Mouse (Mus musculus) hindbrain, embryonic 14.5 days (tissue): ENCODE results near the gene 1700092M07Rik. TPM values are rescaled to one million over a fixed set of nuclear protein-coding genes. Genes with fewer than 3 reads are reported as not detected.

Source experiments
- ATAC-seq: fragments of 200-750 bp; cut with Nextera tagmentation; 2 replicates; pipeline ENCODE4 v1.8.0; 2017; ENCODE audit warnings: moderate number of reproducible peaks, mild to moderate bottlenecking, moderate TSS enrichment, moderate library complexity; ENCODE audit not compliant: low FRiP score
- DNase-seq: peaks from one replicate; pipeline ENCODE4 v3.0.0-alpha.2; 2015; ENCODE audit warnings: low spot score
- H3K27ac ChIP-seq: fragments of 300-500 bp; sonication (generic); 2 replicates; pipeline ENCODE4 v1.5.1; 2014; ENCODE audit warnings: mild to moderate bottlenecking, moderate library complexity
- H3K27me3 ChIP-seq: fragments of 300-500 bp; sonication (generic); 2 replicates; pipeline ENCODE4 v1.6.1; 2014; ENCODE audit warnings: mild to moderate bottlenecking, low read length, mixed read lengths; ENCODE audit not compliant: control insufficient read depth, insufficient read depth
- H3K36me3 ChIP-seq: fragments of 300-500 bp; sonication (generic); replicated peaks from 2 replicates; pipeline ENCODE4 v1.6.1; 2014; ENCODE audit not compliant: control insufficient read depth, insufficient read depth
- H3K4me1 ChIP-seq: fragments of 300-500 bp; sonication (generic); replicated peaks from 2 replicates; pipeline ENCODE4 v1.6.1; 2014; ENCODE audit warnings: antibody characterized with exemption, low read length, mixed read lengths; ENCODE audit not compliant: control insufficient read depth, insufficient read depth
- H3K4me2 ChIP-seq: fragments of 300-500 bp; sonication (generic); replicated peaks from 2 replicates; pipeline ENCODE4 v1.6.1; 2014; ENCODE audit warnings: mild to moderate bottlenecking, moderate library complexity
- H3K4me3 ChIP-seq: fragments of 300-500 bp; sonication (generic); replicated peaks from 2 replicates; pipeline ENCODE4 v1.5.1; 2014; ENCODE audit warnings: mild to moderate bottlenecking, low read length
- H3K9ac ChIP-seq: fragments of 300-500 bp; sonication (generic); 2 replicates; pipeline ENCODE4 v1.6.1; 2014
- H3K9me3 ChIP-seq: fragments of 300-500 bp; sonication (generic); 2 replicates; pipeline ENCODE4 v1.6.1; 2016; ENCODE audit warnings: low read length; ENCODE audit not compliant: control insufficient read depth
- WGBS: fragments of 180-500 bp; shearing (Covaris S2); extraction: QIAGEN DNeasy Blood & Tissue Kit; methylation state at CpG from one replicate; pipeline ENCODE4 v1.1.7; 2014; 5-methylcytosine and 5-hydroxymethylcytosine counted together
- polyA plus RNA-seq: library from polyadenylated mRNA; unstranded; fragments of >200 nt; fragmentation: Nextera tagmentation; extraction: Ambion mirVana; gene quantifications from 2 replicates; pipeline ENCODE4 v1.2.1, GENCODE M21; 2014

1700092M07Rik gene
- polyA plus RNA-seq, result 0.84 and 0.90 TPM in 2 replicates

DNA sequence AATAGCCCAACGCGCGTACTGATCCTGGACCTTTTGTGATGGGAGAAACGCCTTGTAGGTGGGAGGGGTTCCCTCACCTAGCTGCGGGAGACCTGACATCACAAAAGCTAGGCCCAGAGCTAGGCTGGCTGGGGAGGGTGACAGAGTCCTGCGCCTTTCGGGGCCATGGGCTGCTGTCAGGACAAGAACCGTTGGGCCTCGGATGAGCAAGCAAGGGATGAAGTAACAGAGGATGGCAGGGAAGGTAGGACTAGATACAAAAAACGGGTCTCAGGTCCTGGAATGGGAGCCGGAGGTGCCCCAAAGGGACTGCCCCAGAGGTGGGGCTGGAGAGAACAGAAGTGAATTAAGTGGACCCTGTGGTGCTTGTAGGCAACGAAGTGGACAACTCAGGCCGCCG lies at the start of gene 1700092M07Rik:
1700092M07Rik (plus strand) TSS at position 116 of the 400 bp plus-strand sequence.
- ATAC-seq, result peak; percentile 16; the same call in 1 of the 2 replicates
- Histone ChIP-seq H3K4me1 (peaks cover 25% of the 10 kb centered on the region), H3K27me3 (no peaks in the 10 kb centered on the region), H3K36me3 (peaks cover 58% of the 10 kb centered on the region), H3K4me3 (peak within 1 kb of the TSS; percentile 75), H3K27ac (peak within 1 kb of the TSS; percentile 94), H3K9me3 (no peaks in the 10 kb centered on the region), H3K4me2 (peak within 1 kb of the TSS; percentile 98), H3K9ac (peak within 1 kb of the TSS; percentile 89)
- no peak for DNase-seq
- WGBS, result 71% methylated on average over 14 of the region's 14 CpGs

DNA sequence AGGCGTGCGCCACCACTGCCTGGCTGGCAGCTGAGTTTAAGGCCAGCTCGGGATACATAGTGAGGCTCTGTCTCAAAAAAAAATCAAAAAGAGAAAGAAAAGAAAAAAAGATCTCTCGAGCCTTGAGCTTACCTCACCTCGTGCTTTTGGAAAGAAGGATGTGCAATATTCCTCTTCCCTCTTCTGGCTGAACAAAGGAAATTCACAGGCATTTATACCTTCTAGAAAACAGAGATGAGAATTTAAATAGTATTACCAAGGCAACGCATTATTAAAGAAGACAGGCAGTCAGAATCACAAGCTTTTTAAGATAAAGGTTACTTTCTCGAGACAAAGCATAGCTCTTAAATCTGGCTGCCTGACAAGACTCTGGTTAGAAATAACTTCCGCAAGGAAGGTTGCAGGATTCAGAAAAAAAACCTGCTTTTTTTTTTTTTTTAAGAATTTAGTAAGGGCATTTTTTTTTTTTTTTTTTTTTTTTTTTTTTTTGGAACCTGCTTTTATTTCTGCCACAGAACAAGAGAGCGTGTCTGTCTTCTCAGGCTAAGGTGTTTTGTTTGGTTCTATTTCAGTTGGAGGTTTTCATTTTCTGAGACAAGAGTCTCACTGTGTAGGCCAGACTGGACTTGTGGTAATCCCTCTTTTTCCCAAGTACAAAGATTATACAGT lies 48.5 kb upstream of the 1700092M07Rik start:
- 52% methylated on average over 9 of the region's 9 CpGs for WGBS

DNA sequence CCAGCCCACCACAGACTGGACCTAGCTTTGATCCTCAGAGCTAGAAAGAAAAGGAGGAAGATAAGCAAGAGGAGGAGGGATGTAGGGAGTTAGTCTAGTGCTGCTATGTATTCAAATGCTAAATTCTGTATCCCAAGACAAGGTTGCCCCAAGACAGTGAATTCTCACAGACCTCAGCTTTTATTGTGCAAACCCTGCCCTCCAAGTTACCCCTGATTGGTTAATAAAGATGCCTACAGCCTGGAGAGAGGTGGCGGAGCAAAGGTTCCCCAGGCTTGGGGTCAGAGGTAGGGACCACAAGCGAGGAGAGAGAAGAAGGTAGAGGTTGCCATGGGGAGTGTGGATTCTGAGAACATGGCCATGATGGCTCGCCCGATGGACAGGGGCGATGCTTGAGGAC lies 47.8 kb upstream of the 1700092M07Rik start:
- no peak overlapping the region for H3K4me2 ChIP-seq
- DNase-seq (no peak), ATAC-seq (no peak)
- no peaks in the 10 kb centered on the region for H3K27me3 ChIP-seq
- H3K9ac ChIP-seq, result no peak overlapping the region
- H3K36me3 ChIP-seq, result no peaks in the 10 kb centered on the region
- 55% methylated on average over 5 of the region's 5 CpGs for WGBS
- no peaks in the 10 kb centered on the region for H3K9me3 ChIP-seq
- 0 out of 2 replicates have a peak, but pooled peaks cover 3% of the 10 kb centered on the region for H3K4me1 ChIP-seq
- H3K4me3 ChIP-seq, result no peak overlapping the region
- H3K27ac ChIP-seq, result no peak overlapping the region

More for the DNA sequence above, 48.5 kb upstream of the 1700092M07Rik start:
- Histone ChIP-seq H3K27ac (no peak overlapping the region), H3K9ac (no peak overlapping the region), H3K36me3 (no peaks in the 10 kb centered on the region), H3K4me1 (0 out of 2 replicates have a peak, but pooled peaks cover 3% of the 10 kb centered on the region), H3K27me3 (no peaks in the 10 kb centered on the region), H3K9me3 (no peaks in the 10 kb centered on the region), H3K4me2 (no peak overlapping the region), H3K4me3 (no peak overlapping the region)
- DNase-seq, result no peak
- ATAC-seq, result no peak

DNA sequence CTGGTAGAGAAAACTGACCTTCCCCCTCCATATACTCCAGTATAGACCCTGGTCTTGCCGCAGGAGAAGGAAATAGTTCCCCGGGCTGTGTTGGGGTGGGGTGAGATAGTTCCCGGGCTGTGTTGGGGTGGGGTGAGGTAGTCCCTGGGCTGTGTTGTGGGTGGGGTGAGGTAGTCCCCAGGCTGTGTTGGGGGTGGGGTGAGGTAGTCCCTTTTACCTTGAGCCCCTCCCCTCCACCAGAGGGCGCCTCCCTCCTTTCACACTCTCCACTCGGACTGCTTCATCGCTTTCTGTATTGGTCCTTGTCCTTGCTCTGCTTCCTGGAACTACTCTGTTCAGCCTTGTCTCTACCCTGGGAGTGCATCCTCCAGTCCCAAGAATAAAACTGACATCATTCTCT lies 45.2 kb upstream of the 1700092M07Rik start:
- peak; percentile 21; the same call in 1 of the 2 replicates for ATAC-seq
- Histone ChIP-seq H3K9ac (no peak overlapping the region), H3K4me2 (no peak overlapping the region), H3K9me3 (no peaks in the 10 kb centered on the region), H3K4me1 (0 out of 2 replicates have a peak, but pooled peaks cover 3% of the 10 kb centered on the region), H3K27ac (no peak overlapping the region), H3K36me3 (no peaks in the 10 kb centered on the region), H3K27me3 (no peaks in the 10 kb centered on the region), H3K4me3 (no peak overlapping the region)
- WGBS, result 66% methylated on average over 6 of the region's 6 CpGs
- no peak for DNase-seq

GRCm38 (mm10) chr19:8699652-8700051 lies 40.9 kb upstream of the 1700092M07Rik start:
- Histone ChIP-seq H3K9ac (no peak overlapping the region), H3K27me3 (no peaks in the 10 kb centered on the region), H3K9me3 (no peaks in the 10 kb centered on the region), H3K4me3 (no peak overlapping the region), H3K27ac (no peak overlapping the region), H3K4me1 (no peaks in the 10 kb centered on the region), H3K36me3 (no peaks in the 10 kb centered on the region), H3K4me2 (no peak overlapping the region)
- no peak for DNase-seq
- WGBS, result 84% methylated on average over 9 of the region's 9 CpGs
- ATAC-seq, result no peak

GRCm38 (mm10) chr19:8702458-8702857 lies 38.1 kb upstream of the 1700092M07Rik start:
- 57% methylated on average over 3 of the region's 3 CpGs for WGBS
- Histone ChIP-seq H3K27me3 (no peaks in the 10 kb centered on the region), H3K36me3 (peaks cover 11% of the 10 kb centered on the region), H3K9ac (no peak overlapping the region), H3K4me2 (no peak overlapping the region), H3K4me1 (no peaks in the 10 kb centered on the region), H3K4me3 (no peak overlapping the region), H3K27ac (no peak overlapping the region), H3K9me3 (no peaks in the 10 kb centered on the region)
- DNase-seq (no peak), ATAC-seq (no peak)

DNA sequence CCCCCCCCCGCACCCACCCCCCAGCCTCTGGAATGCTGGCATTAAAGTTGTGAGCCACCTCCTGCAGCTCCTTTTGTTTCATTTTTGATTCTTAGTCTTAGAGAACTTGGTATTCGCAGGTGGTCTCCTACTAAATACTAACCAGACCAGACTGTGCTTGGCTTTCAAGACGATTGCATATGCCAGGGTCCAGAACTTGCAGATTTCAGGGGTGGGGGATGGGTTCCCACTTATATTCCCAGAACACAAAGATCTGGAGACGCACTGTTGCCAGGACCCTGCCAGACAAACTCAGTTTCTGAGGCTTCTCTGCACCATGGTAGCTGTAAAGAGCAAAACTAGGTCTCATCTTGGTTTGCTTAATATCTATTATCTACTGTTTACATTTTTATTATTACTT lies 36.9 kb upstream of the 1700092M07Rik start:
- ATAC-seq (no peak), DNase-seq (no peak)
- no peaks in the 10 kb centered on the region for H3K9me3 ChIP-seq
- no peak overlapping the region for H3K4me2 ChIP-seq
- WGBS, result 54% methylated on average over 3 of the region's 4 CpGs
- H3K4me1 ChIP-seq, result no peaks in the 10 kb centered on the region
- H3K4me3 ChIP-seq, result no peak overlapping the region
- H3K36me3 ChIP-seq, result peaks cover 22% of the 10 kb centered on the region
- H3K27ac ChIP-seq, result no peak overlapping the region
- H3K9ac ChIP-seq, result no peak overlapping the region
- H3K27me3 ChIP-seq, result no peaks in the 10 kb centered on the region

DNA sequence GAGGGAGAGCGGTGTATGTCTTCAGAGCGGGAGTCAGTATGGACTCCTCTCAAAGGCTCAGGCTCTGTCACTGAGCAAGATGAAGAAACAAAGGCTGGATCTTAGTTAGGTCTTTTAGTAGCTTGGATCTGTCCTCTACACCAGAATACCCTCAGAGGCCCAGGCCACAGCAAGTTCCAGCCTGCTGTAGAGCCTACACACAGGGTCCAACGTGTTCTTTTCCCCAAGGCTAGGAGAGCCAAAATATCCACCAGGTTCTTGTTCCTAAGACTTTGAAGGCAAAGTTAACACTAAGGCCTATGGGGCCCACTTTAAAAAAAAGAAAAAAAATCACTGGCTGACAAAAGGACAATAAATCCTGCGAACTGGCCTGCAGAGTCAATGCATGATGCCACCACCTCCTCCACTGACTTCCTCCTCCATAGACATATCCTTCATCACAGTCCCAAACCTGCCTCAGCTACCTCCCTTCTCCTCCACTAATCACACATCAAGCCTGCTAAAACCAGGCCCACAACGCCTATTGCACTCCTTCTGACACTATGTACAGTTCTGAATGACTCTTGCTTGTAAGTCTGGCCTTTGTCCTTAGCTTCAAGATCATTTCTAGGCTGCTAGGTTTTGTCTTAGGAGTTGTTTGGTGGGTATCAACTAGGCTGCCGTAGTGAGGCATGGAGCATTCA lies 35.4 kb upstream of the 1700092M07Rik start:
- no peak for ATAC-seq
- Histone ChIP-seq H3K27ac (no peak overlapping the region), H3K9me3 (no peaks in the 10 kb centered on the region)

GRCm38 (mm10) chr19:8706132-8706667 lies 34.3 kb upstream of the 1700092M07Rik start:
- Histone ChIP-seq H3K27me3 (no peaks in the 10 kb centered on the region), H3K4me2 (no peak overlapping the region), H3K36me3 (peaks cover 48% of the 10 kb centered on the region), H3K27ac (no peak overlapping the region), H3K9me3 (no peaks in the 10 kb centered on the region), H3K4me1 (peaks cover 12% of the 10 kb centered on the region; the same call in 1 of the 2 replicates), H3K4me3 (no peak overlapping the region), H3K9ac (no peak overlapping the region)
- 88% methylated on average over 7 of the region's 7 CpGs for WGBS
- ATAC-seq (no peak), DNase-seq (no peak)

More for the DNA sequence above, 35.4 kb upstream of the 1700092M07Rik start:
- Histone ChIP-seq H3K9ac (no peak overlapping the region), H3K27me3 (no peaks in the 10 kb centered on the region), H3K4me3 (no peak overlapping the region), H3K4me2 (no peak overlapping the region), H3K36me3 (peaks cover 38% of the 10 kb centered on the region), H3K4me1 (0 out of 2 replicates have a peak, but pooled peaks cover 2% of the 10 kb centered on the region)
- no peak for DNase-seq
- WGBS, result 76% methylated on average over 6 of the region's 6 CpGs
